Mouse (Mus musculus): ENCODE measurements at regions not wholly inside any gene's neighbourhood (a gene's known extent, or its start where the extent isn't known, plus 50 kb on each side); places are given as distances from the start of the nearest gene placed in this dataset.
"Not testable (repeated sequence)": the region's sequence is repeated elsewhere in the genome, so short reads cannot be mapped to it uniquely, and the experiment has no call there.

- not testable (repeated sequence) for DNase-seq
Observed at GRCm38 (mm10) chr5:109842186-109842978, 80.8 kb upstream of the Gm15446 start.

- DNase-seq = not testable (repeated sequence)
Observed at GRCm38 (mm10) chr5:109844236-109844635, 79.0 kb upstream of the Gm15446 start.

- DNase-seq = peak; percentile 75
Observed at GRCm38 (mm10) chr5:109844753-109845186, 78.4 kb upstream of the Gm15446 start.

- not testable (repeated sequence) for DNase-seq
Observed at GRCm38 (mm10) chr5:109851225-109851624, 72.0 kb upstream of the Gm15446 start.

- DNase-seq = no peak
Observed at GRCm38 (mm10) chr5:109860402-109860801, 62.8 kb upstream of the Gm15446 start.

- not testable (repeated sequence) for DNase-seq
Observed at GRCm38 (mm10) chr5:109864517-109864916, 58.7 kb upstream of the Gm15446 start.

- DNase-seq = no peak
Observed at GRCm38 (mm10) chr5:109865628-109866027, 57.6 kb upstream of the Gm15446 start.

GRCm38 (mm10) chr5:109866337-109867126 lies 56.7 kb upstream of the Gm15446 start:
- DNase-seq = peak; percentile 93

- DNase-seq = not testable (repeated sequence)
Observed at GRCm38 (mm10) chr5:109867221-109867620, 56.0 kb upstream of the Gm15446 start.
